Mouse (Mus musculus) ES-CJ7 (cell line): Measurements from ENCODE around the gene Gp1bb.

Source experiments
- DNase-seq: peaks from one replicate; pipeline ENCODE4 v3.0.0; 2011; ENCODE audit warnings: low read depth, low spot score

Gp1bb gene

DNA sequence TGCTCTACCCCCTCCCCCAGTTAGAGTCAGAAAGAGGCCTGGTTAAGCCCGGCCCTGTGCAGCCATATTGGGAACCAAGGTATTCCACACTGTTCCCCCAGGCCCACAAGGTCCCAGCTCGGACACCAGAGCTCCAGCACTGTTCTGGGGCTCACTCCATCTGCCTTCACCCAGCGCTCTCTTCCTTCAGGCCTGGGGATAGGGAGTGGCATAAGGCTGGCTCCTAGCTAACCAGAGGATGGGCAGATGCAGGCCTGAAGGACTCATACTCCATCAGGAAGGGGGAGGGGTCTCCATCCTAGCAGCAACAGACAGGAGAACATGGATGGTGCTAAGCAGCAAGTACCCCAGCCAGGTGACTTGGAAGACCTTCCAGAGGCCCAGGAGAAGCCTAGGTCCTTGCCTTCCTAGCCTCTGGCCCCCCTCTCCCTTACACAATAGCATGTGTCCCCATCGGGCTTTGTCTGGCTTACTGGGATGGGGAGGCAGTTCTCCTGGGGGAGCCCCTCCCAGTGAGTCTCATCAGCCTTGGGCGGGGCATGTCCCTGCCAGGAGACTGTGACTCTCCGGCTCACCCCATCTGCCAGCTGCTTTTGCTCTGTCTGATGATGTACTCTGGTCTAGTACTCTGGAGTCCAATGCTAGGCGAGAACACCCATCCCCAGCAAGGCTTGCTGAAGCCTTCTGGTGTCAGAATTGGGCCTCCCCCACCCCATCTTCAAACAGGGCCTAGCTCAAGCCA lies 6.2 kb upstream of the Gp1bb start:
- no peak for DNase-seq

DNA sequence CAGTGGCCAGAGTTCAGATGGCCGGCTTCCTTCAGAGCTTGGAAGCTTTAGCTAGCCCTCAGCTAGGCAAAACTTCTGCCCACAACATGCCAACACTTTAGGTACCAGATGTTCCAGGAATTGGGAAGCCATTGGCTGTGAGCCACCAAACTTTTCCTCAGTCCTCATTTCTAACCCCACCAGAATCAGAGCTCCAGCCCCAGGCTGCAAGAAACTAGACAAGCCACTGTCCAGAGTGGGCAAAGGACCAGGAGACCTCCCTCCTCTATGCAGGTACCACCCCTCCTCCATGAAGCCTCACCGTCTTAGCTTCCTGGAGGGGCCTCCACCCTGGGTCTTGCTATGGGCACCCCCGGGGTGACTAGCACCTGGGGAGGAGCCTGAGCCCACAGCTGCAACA lies 5.0 kb upstream of the Gp1bb start:
- no peak for DNase-seq

DNA sequence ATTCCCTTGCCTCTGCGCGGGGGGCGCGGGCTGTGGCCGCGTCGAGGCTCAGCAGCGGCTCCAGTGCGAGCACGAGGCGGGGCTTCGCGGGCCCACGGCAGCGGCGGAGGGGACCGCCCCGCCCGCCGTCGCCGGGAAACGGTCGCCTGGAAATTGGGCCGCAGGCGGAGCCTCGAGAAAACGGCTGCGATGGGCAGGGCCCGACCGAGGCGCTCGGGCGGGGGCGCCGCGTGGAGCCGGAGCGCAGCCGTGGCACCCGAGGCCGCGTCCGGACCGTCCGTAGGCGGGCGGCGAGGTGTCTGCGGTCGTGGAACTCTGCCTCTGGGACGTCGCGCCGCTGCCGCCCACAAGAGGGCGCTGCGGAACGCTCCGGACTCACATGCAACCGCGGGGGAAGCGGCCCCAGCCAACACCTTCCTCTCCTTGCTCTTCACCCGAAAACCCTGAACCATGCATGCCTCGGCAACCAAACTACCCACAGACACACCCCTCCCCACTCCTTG lies 4.2 kb upstream of the Gp1bb start, which contains the start of gene Gm49601:
Gene Gm49601, minus strand, starts transcription at position 52 of the 503 bp plus-strand sequence.
- DNase-seq = peak; percentile 78

DNA sequence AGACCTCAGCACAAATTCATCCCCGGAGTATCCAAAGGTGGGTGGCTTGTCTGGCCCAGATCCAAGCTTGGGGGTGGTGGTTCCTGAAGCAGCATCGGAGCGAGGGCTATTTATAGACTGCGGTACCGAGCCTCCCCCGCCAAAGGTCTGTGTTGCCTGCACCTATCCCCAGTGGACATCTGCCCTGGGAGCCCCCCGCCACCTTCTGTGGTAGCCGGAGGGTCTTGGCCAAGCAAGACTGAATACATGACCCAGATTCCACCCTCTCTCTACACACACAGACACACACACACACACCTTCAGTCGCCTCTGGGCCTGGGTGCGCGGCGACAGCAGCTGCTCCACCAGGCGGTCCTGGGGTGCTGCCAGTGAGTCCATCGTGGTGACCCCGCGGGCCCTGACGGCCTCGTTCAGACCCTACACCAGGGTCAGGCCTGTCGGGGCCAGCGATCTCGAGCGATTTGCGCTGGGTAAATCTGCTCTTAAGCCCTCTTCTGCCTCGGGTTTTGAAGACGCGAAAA lies 3.6 kb upstream of the Gp1bb start:
- DNase-seq = no peak

DNA sequence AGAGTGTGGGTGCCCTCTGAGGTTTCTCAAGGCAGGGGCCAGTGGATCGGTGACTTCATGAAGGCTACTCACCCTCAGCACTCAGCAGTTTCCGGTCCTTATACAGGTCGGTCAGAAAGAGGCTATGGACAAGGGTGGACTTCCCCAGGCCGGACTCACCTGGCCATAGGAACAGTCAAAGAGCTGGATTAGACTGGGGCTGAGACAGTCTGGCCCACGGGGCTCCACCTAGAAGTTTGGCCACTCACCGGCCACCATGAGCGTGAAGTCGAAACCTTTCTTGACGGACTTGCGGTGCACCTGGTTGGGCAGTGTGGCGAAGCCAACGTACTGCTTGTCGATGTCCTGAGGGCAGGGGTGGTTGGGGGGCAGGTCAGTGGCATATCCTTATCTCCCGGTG lies 2.9 kb upstream of the Gp1bb start:
- DNase-seq = no peak

DNA sequence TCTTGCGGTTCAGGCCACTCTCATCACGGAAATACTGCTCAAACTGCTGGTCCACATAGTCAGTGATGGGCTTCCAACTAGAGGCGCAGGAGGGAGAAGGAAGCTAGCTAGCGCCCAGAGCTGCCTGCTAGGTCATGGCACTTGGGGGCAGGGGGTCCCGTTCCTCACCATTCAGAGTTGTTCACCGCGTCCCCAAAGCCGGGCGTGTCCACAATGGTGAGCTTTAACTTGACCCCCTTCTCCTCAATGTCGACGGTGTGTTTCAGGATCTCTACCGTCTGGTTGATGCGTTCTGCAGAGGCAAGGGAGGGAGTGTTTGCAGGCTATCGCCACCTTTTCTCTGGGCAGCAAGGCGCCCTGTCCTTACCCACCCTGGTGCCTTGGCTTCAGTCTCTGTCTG lies 2.4 kb upstream of the Gp1bb start:
- no peak for DNase-seq

DNA sequence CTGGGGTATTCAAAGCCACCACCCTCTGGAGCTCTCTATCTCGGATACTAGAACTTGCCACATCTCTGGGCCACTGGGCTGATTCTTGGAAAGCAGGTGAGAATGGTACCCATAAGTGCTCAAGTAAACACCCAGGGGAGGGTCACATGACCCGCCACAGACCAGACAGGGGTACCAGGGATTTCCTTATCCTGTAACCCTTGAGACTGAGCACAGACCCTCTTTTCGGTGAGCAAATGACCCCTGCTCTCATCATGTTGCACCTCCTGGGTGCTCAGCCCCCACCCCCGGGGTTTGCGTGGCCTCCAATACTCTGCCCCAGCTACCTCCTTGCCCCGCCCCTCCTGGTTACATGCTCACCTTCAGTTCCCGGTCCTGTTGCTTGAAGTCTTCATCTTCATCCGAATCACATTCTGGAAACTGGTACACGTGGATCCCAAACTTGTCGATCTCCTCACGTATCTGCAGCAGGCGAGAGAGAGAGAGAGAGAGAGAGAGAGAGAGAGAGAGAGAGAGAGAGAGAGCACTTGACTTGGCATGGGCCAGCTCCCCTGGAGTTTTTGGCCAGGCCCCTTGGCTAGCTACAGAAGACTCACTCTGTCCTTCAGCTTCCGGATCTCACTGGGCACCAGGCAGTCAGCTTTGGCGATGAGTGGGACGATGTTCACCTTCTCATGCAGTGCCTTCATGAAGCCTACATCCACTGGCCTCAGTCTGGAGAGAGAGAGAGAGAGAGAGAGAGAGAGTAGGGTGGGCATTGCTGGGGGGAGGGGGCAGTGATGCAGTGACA lies 1.7 kb upstream of the Gp1bb start:
- no peak for DNase-seq

DNA sequence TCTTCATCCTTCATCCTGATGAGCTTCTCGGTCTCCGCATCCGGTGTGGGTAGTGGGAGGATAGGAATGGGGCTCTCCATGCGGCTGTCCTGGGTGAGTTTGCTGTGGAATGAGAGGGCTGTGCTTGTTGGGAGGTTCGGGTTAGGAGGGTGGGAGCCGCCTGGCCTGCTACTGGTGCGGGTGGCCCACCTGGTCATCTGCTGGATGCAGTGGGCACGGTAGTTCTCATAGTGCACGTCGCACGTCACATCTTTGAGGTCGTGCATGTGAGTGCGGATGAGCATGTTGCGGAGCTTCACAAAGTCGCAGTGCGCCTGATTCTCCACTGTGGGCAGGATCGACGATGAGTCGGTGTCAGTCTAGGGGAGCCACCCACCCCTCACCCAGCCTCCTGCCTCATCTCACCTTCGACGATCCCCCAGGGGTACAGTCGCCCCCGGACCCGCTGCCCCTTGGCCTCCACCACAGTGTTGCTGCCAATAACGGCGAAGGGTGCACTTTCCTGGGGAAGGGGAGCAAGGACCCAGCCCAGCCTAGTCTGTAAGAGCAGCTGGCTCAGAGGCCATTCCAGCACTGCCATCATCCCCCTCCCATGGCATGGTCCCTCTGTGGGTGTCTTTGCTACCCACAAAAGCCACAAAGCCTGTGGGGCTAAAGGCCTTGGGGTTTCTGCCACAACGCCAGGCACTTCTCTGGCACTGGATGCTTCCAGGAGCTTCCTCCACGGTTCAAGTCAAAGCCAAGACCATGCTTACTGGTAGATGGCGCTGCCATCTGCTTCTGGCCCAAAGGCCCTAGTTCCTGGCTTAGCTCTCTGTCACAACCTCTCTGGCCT lies 930 bp upstream of the Gp1bb start:
- DNase-seq = no peak

DNA sequence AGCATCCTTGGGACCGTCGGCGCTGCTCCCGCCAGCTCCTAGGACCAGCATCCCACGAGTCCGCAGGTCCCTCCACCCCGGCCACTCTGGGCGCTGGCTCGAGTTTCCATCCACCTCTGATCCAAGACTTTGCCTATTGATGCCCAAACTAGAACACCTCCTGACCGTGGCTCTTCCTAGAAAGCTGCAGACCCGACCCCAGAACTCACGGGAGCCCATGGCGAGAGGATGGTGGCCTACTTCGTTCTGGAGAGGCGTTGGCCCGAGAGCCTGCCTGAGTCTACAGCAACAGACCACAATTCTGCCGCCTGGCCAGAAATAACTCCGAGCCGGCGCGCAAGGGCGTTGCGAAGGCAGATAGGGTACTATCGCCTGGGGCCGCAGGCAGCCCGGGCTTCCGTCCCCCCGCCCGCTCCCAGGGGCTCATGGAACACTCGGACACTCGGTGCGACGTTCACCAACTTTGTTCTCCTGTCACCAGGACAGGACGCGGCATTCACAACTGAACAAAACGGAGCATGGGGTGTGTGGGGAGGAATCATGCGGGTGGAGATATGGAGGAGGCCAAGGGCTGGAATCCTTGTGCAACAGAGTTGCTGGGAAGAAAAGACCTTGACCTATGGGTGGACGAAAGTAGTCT lies 721 bp downstream of the Gp1bb start:
- no peak for DNase-seq

DNA sequence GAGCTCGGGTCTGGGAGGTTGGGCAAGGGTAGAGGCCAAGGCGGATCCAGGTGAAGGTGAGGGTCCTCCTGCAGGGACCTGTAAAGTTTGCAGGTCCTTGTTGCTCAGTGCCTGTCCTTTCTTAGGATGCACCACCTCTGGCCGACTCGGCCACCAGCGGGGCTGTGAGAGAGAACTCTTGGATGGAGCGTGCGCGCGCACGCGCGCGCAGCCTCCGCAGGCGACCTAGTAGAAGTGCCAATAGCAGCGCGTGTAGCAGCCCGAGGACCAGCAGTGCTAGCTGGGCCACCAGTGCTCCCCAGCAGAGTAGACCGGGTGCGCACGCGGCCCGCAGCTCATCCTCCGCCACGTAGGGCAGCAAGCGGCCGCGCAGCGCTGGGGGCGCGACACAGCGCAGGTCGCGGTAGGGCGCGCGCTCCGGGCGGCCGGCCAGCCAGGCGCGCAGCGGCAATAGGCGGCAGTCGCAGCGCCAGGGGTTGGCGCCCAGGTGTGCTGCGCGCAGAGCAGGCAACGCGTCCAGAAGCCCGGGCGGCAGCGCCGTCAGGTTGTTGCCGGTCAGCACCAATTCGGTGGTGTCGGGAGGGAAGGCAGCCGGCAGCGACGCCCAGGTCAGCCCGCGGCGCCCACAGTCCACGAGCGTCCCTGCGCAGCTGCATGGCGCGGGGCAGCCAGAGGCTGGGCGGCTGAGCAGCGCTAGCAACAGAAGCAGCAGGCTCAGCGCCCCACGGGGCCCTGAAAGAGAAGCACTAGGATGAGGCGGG lies 1.4 kb downstream of the Gp1bb start:
- peak; percentile 60 for DNase-seq

DNA sequence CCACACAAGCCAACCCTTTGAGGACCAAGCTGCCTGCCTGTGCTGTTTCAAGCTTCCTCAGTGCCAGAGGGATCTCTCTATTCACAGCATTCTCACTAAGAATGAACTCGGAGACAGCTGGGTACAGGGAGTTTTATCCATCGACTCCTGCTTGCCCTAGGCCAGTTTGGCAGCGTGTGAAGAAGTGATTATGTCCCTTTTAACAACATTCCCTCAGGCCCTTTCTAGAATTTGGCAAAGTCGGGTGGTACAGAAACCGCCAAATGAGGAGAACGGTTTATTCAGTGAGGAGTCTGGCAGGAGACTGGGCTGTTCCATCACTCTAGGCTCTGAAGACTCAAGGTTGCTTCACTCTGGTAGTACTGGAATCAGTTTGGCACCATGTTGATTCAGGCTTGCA lies 2.0 kb downstream of the Gp1bb start:
- DNase-seq = no peak

DNA sequence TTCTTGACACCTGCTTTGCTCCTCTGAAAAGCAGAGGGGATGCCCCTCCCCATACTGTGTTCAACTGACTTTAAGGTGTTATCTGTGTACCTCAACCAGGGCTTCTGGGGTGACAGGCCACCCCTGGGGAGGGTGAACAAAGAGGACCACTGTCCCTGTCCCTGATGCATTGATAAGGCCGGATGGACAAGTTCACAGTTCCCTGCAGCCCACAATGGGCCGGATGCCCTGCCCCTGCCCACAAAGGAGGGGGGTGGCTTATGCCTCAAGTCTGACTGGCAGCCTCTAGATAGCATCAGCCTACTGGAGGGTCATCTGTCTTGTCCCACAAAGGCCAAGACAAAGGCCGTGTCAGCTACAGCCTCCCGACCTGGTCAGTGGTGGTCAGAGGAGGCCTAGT lies 3.1 kb downstream of the Gp1bb start:
- DNase-seq = no peak

DNA sequence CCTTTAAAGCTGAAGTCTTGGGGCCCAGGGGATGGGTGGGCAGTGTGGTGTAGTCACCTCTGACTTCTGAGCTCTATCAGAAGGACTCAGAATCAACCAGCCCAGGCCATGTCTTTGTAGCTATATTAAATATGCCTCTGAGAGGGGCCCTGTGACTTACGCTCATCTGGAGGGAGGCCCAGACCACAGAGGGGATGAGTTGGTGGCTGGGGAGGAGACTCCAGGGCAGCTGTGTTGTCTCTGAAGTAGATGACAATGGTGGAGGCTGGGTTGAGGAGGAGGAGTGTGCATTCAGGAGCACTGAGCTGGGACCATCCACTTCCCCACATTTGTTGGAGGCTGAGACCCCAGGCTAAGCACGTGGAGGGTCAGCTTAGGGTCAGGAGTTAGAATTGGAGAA lies 3.9 kb downstream of the Gp1bb start:
- DNase-seq = no peak

DNA sequence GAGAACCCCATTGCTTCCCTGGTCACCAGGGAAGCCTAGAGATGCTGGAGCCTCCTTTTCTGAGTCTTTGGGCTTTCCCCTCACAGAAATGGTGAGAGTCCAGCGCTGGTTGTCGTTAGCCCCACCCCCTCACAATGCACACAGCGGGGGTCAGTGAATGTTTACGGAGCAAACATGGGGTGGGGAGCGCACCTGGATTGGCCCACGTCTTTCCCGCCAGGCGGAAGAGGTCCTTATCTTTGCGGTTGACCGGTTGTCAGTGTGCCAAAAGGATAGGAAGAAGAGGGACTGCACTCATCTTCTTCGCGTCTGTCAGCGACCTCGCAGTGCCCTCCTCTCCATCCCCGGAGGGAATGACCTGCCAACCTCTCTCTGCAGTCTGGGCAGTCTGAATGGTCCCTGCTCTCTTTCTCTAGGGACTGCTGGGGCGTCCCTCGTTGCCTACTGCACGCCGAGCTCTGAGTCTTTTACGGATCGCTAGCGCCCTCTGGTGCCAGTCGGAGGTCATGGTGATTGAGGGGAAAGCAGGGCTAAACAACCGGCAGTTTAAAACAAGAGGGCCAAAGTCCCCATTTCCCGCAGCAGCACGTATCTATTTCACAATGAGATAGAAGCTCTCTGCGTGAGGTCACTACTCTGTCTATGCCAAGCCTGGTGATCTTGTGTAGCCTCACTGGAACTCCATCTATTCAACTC lies 4.7 kb downstream of the Gp1bb start:
- peak; percentile 81 for DNase-seq

DNA sequence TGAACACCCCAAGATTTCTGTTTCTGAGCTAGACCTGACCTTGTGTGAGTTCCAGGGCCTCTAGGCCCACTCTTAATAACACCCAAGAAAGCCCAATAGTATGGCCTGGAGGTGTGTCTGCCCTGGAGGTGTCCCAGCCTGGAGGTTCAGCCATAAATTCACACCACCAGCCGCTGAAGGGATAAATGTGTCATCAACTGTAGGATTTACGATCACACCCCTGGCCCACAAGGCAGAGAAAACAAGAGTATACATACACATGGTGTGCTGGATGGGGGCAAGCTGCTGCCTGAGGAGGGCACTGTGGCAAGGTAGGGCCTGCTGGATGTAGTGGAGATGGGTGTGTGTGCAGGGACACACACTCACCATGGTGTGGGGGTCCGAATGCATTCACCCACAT lies 8.9 kb downstream of the Gp1bb start:
- no peak for DNase-seq

DNA sequence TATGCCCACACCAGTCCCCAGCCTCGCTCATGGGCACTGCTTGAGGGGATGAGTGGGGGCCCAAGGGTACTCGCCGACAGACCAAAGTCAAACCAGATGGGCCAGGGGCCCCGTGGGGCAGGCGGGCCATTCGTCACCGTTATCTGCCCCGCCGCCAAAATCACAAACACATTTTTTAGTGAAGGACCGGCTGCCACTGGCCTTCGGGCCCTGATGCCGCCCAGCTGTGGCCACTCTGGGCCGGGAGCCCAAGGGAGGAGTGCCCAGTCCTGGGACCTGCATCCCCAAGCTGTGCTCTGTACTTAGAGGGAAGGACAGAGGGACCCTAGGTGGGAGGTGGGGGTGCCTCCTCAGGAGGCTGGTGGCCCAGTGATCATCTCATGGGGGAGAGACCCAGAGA lies 10.5 kb downstream of the Gp1bb start:
- DNase-seq = no peak

DNA sequence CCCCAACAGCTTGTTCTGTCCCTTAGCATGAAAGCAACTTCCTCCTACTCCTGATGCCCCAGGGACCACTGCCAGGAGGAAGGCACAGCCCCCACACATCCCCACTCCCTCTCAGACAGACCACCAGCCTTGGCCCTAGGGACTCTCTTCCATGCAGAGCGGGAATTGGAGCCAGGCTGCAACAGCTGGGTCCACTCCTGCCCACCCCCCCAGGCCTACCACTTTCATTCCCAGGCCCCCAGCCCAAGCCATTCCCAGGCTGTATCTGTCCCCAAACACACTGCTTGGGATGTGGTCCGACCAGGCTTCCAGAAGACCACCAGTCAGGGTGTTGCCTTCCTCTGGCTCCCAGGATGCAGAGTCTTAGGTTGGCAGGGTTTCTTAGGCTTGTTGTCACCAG lies 13.1 kb downstream of the Gp1bb start:
- no peak for DNase-seq

DNA sequence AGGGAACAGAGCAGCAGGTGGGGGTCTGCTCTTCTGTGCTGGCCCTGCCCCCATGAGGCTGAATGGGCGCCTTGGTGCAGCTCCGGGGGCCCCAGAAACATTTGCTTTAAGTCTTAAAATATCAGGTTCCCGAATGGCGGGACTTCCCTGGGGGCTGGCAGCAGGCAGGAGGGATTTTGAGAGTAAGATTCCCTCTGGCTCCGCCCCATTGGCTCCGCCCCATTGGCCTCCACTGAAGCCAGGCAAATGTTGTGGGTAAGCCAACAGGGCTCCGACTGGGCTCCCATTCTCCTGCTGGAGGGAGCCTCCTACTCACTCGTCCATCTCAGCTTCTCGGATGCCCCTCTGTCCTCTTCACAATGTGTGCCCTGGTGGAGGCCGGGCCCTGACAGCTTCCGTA lies 14.0 kb downstream of the Gp1bb start:
- DNase-seq = no peak

DNA sequence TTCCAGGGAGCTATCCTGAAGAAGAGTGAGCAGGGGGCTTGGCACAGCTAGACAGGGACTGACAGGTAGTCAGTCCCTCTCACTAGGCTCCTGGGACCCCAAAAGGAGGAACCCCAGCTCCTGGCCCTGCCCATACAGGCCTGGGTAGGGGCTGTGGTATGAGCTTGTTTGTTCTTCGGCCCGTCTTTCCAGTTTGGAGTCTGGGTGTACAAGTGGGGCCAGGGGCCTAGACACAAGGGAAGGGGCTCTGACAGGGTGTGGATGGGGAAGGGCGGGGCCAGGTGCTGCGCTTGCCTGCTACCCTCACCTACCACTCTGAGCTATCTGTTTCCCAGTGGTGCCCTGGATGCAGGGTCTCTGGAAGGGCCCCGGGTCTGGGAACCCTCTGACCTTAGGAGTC lies 16.5 kb downstream of the Gp1bb start:
- no peak for DNase-seq

DNA sequence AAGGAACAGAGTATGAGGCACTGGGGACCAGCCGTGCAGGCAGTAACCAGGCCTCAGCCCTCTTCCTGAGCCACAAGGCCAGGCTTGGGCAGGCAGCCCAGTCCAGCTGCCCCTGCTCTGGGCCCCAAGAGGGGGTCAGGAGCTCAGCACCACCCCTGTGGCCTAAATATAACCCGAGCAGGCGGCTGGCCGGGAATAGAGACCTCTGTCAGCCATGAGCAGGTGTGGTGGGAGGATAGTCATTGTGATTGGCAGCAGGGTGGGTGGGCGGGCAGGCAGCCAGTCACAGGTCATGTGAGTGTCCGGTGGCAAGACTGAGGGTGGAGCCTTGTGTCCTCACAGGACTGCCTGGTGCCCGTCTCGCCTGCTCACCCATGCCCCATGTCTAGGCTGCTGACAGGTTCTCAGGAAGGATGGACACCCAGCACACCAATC lies 17.9 kb downstream of the Gp1bb start:
- DNase-seq = no peak
